Mouse (Mus musculus) adrenal gland, adult (tissue): ENCODE measurements around the gene Gm38431.
"Not testable (repeated sequence)": the region's sequence is repeated elsewhere in the genome, so short reads cannot be mapped to it uniquely, and the experiment has no call there.

ENCODE experiments used
- DNase-seq, 2 experiments: peaks; one replicate each; pipeline ENCODE4 v3.0.0; 2022 to 2023; ENCODE audit warnings: low spot score in 1 of 2; ENCODE audit not compliant: inconsistent age in 2 of 2

Gm38431 gene

DNA sequence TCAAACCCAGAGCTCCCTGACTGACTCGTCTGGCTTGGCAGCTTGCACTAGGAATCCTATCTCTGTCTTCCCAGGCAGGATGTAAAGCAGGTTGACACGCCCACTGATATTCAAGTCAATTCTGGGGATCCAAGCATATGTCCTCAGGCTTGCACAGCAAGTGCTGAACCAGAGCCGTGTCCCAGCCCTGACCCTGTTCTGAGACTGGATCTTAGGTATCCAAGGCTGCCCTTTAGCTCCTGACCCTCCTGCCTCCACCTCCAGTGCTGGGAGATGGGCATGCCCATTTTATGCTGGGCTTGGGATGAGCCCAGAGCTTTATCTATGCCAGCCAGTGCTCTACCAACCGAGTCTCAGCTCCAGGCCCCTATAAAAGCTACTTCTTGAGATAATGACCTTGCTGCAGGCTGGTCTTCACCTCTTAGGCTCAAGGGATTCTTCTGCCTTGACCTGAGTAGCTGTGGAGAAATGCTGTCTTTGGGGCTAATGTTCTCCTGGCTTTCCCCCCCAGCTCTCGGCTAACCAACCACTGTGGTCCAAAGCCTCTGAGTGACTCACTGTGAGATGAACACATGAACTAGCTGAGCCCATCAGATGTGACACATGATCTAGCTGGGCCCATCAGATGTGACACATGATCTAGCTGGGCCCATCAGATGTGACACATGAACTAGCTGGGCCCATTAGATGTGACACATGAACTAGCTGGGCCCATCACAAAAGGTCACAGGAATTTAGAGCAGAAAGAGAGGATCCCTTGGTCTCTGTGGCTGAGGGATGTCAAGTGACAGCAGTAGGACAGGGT lies 14.2 kb upstream of the Gm38431 start:
- no peak for DNase-seq

GRCm38 (mm10) chr9:21104814-21105213 lies 13.0 kb upstream of the Gm38431 start:
- no peak for DNase-seq

GRCm38 (mm10) chr9:21102076-21102475 lies 10.3 kb upstream of the Gm38431 start:
- peak in 1 of 2 experiments; percentile 75 for DNase-seq

DNA sequence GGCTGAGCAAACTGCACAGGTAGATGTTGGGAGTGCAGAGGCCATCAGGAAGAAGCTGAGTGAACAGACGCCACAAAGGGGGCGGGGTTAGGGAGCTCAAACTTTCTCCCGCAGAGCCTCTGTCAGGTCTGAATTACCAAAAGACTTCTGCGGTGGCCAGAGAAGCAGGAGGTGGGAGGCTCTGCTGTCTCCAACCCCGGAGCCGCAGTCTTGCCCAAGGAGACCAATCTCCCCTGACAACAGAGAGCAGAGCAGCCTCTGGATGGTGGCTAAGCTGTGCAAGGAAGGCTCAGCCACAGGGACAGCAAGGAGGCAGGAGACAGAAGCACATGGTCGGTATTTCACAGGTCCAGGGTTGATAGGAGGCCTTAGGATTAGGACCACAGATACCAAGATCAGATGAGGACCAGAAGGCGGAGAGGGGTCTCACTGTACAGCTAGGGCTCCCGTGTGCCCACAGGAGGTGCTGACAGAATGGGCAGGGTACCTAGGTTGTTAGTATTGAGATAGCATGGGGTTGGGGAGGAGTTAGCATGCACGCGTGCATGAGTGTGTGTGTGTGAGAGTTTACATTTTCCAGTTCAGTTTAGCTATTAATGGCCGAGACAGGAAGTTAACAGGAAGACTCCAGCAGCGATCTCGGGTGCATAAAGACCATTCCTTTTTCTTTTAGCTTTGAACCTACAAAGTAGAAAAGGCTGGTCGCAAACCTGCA lies 8.8 kb upstream of the Gm38431 start:
- DNase-seq: no peak

DNA sequence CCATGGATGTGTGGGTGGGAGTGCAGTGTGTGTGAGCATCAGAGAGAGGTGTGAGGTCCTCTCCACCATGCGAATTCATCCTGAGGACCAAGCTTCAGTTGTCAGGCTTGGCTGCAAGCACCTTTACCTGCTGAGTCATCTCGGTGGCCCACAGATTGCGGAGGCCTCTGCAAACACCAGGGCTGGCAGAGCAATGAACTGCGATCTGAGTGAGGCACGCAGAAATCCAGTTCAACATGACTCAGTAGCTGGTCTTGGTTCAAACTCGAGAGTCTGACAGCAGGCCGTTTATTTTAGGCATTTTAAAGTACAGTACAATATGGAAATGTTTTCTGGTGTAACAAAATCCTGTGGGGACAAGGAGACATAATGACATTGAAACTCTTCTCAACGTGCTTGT lies 6.0 kb upstream of the Gm38431 start:
- peak; percentile 54 to 66 for DNase-seq

GRCm38 (mm10) chr9:21095958-21096357 lies 4.2 kb upstream of the Gm38431 start:
- DNase-seq: no peak

- DNase-seq: no peak
These were observed 1.6 kb upstream of the Gm38431 start for GRCm38 (mm10) chr9:21093423-21093822.

- no peak for DNase-seq
These were observed 658 bp downstream of the Gm38431 start for GRCm38 (mm10) chr9:21090972-21091706.

- no peak for DNase-seq
These were observed 1.3 kb downstream of the Gm38431 start for GRCm38 (mm10) chr9:21090537-21090936.

DNA sequence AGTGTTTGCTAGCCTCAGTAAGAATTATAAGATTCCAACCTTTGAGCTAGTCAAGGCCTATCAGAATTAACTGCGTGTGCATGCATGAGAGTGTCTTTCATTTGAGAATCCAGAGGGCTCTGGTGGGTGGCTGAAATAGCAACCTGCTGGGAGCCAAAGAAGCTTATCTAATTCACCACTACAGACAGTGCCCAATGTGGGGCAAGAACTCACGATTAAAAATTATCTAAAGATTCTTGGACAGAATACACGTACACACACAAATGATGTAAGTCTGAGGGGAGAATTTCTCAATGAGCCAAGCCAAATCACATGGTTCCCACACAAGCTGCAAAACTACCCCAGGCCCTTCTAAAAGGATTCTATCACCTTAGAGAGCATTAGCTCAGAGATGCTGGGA lies 8.5 kb downstream of the Gm38431 start:
- DNase-seq: no peak

- peak in 1 of 2 experiments; percentile 51 for DNase-seq
These were observed 10.7 kb downstream of the Gm38431 start for GRCm38 (mm10) chr9:21081127-21081526.

DNA sequence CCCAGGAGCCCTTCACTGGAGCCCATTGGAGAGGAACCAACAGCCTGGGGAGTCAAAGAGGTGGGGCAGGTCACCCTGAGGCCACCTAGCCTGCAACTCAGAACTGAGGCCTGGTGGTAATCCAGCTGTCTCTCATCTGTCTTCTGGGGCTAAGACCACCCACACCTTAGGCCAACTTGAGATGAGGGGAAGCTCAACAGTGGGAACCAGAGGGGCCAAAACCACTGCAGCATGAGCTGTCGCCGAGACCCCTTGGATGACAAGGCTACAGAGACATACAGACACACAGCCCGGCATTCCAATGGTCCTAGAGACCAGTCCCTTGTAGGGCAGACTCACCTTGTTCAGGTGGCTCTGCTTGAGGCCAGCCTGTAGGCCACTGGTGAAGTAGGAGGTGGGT lies 16.2 kb downstream of the Gm38431 start:
- no peak for DNase-seq

- no peak for DNase-seq
These were observed 17.6 kb downstream of the Gm38431 start for GRCm38 (mm10) chr9:21074173-21074572.

DNA sequence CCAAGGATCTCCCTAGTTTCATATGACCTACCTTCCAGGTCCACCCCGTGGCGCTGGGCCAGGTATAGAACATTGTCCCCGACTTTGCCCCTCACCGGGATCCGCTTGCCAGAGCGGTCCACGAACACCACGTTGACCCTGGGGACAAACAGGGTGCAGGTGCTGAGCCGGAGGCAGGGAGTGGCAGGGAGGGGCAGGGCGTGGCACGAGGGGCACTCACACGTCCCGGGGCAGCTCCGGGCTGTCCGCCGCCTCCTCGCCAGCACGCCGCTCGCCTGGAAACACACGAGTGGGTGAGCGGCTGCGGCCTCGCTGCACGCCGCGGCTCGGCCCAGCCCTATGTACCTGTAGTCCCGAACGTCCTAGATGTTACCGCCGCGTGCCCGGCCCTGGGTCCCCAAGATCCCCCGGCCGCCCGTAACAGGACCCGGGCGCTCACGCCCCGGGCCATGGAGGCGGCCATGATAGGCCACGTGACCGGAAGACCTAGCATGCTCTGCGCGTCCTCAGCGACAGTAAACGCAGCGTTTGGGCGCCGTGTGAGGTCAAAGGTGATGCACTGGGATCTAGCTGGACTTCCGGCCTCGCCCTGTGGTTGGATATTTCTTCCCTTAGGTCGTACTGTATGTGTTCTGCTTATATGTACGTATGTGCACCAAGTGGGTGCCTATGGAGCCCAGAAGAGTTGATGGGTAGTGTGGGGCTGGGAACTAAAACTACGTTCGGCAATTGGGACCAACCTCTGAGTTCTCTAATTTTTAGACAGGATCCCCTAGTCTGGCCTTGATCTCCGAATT lies 18.6 kb downstream of the Gm38431 start, which contains the start of the genes Gm49373 and Fdx1l:
Gm49373 (minus strand) TSS at position 53 of the 797 bp plus-strand sequence.
Fdx1l (minus strand) TSS at position 571 of the 797 bp plus-strand sequence.
- DNase-seq: peak; percentile 92 to 97

GRCm38 (mm10) chr9:21072641-21073040 lies 19.2 kb downstream of the Gm38431 start:
- DNase-seq: no peak

GRCm38 (mm10) chr9:21067006-21067684 lies 24.7 kb downstream of the Gm38431 start, which contains the start of gene Zglp1:
Gene Zglp1, minus strand, starts transcription at chr9:21067093.
- DNase-seq: no peak

DNA sequence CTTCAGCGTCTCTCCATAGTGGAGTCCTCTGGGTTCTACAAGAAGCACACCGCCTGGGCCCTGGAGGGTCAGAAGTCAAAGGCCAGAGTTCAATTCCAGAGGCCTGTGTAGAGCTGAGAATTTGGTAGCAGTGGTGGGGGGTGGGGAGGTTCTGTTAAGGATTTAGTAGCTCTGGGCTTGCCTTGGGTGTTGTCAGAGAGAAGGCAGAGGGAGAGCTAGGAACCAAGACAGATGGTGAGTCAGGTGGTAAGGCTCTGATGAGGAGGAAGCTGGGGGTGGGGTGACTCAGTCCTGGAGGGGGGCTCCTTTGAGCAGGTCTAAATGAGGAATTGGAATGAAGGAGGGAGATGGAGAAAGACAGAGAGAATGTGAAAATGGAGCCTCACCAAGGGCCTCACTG lies 28.9 kb downstream of the Gm38431 start:
- no peak for DNase-seq

DNA sequence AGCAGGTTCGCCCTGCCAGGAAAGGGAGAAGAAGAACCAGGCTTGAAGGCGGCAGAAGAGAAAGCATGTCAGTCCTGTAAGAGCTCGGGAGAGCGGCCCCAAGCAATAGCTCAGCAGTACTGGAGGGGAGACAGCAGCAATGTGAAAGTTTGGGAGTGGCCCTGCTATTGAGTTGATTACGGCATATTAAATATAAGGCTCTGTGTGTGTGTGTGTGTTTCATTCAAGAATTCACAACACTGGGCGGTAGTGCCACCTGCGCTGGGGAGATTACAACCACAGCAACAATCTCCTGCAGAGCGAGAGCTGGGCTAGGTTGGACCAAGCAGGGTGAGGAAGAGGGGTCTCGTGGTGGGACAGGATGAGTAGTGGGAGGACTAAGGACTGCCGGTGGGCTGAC lies 40.2 kb downstream of the Gm38431 start:
- no peak for DNase-seq

DNA sequence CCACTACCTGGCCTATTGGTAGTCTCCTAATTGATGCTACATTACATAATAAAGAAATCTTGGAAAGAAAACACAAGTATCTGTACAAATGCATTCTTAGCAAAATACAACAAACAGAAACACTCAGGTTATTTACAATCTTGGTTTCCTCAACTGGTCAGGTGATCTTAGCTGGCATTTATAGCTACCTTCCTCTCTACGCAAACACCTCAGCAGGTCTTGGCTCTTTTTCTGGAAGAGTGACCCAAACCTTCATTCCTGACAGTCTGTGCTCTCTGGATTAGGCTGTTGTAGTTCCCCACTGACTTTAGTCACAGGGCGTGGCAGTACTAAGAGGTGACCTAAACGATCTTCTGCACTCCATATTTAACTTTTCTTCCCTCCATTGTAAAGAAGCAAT lies 46.6 kb downstream of the Gm38431 start:
- no peak for DNase-seq

- not testable (repeated sequence) for DNase-seq
These were observed 47.0 kb downstream of the Gm38431 start for GRCm38 (mm10) chr9:21044785-21045184.
